Mouse (Mus musculus) lung, postnatal 0 days (tissue): ENCODE results near the gene Rec114.

ENCODE experiments used
- CTCF ChIP-seq: IDR thresholded peaks from 2 replicates; pipeline ENCODE4 v1.5.1; 2016; ENCODE audit warnings: antibody characterized with exemption, mild to moderate bottlenecking
- EP300 ChIP-seq: IDR thresholded peaks from 2 replicates; pipeline ENCODE4 v1.6.1; 2016; ENCODE audit warnings: antibody characterized with exemption, mild to moderate bottlenecking, control low read depth

DNA sequence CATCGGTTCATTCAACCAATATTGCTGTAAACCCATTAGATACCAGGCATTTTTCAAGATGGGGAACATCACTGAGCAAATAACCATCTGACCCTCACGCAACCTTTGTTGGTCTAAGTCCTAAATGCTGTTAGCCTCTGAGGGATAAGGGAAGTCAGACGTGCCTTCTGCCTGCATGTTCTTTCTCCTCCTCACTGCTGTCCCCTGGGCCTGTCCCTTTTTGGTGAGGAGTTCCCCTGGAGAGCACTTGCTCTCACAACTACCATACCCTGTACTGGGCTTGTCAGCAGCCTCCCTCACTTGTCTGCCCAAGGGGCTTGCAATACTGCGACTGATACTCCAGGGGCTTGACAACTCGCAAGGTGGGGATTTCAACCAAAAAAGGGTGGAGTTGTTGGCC lies 21.6 kb downstream of the Rec114 start:
- TF ChIP-seq CTCF (no peak), EP300 (no peak)
